Mouse (Mus musculus): ENCODE measurements around the gene Tgfbi. TPM values are rescaled to one million over a fixed set of nuclear protein-coding genes. Genes with fewer than 3 reads are reported as not detected.

Tgfbi gene
- polyA plus RNA-seq, 1 experiment = 125 TPM

- no peak for TF ChIP-seq CTCF (IDR thresholded peaks at IDR 0.05; ENCODE audit: borderline replicate concordance, insufficient read depth, low read length)
- TF ChIP-seq POLR2A (IDR thresholded peaks at IDR 0.05; ENCODE audit: low read depth, low read length) = no peak
Measured at GRCm38 (mm10) chr13:56622201-56622757, 13.0 kb downstream of the Tgfbi start.

GRCm38 (mm10) chr13:56626524-56626923, 17.2 kb downstream of the Tgfbi start:
- Histone ChIP-seq H3K27ac (ENCODE audit: insufficient read depth, low read length) (no peak overlapping the region), H3K4me3 (ENCODE audit: insufficient read depth, low read length) (no peak overlapping the region), H3K4me1 (ENCODE audit: control insufficient read depth, insufficient read depth, low read length) (no peaks in the 10 kb centered on the region)
- TF ChIP-seq POLR2A (IDR thresholded peaks at IDR 0.05; ENCODE audit: low read depth, low read length) (no peak), CTCF (IDR thresholded peaks at IDR 0.05; ENCODE audit: borderline replicate concordance, insufficient read depth, low read length) (no peak)

More at GRCm38 (mm10) chr13:56622201-56622757, 13.0 kb downstream of the Tgfbi start:
- H3K4me3 ChIP-seq (ENCODE audit: insufficient read depth, low read length) = no peak overlapping the region
- no peaks in the 10 kb centered on the region for H3K4me1 ChIP-seq (ENCODE audit: control insufficient read depth, insufficient read depth, low read length)
- no peak overlapping the region for H3K27ac ChIP-seq (ENCODE audit: insufficient read depth, low read length)

GRCm38 (mm10) chr13:56630081-56630480, 20.8 kb downstream of the Tgfbi start:
- H3K27ac ChIP-seq (ENCODE audit: insufficient read depth, low read length) = no peak overlapping the region
- peaks cover 6% of the 10 kb centered on the region for H3K4me1 ChIP-seq (ENCODE audit: control insufficient read depth, insufficient read depth, low read length)
- TF ChIP-seq POLR2A (IDR thresholded peaks at IDR 0.05; ENCODE audit: low read depth, low read length) (no peak), CTCF (IDR thresholded peaks at IDR 0.05; ENCODE audit: borderline replicate concordance, insufficient read depth, low read length) (no peak)
- H3K4me3 ChIP-seq (ENCODE audit: insufficient read depth, low read length) = no peak overlapping the region

DNA sequence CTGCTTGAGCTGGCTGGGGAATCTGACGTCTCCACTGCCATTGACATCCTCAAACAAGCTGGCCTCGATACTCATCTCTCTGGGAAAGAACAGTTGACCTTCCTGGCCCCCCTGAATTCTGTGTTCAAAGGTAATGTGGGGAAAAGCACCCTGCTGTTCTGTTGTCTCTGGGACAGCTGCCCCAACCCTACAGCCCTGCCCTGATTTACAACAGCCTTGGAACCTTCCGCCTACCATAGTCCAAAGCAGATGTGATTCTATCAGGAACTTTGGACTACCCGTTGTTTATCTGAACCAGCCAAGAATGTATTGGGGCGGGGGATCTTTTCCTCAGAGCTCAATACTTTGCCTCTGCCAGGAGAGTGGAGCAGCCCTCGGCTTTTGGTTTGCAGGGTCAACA, 21.2 kb downstream of the Tgfbi start:
- no peak overlapping the region for H3K4me3 ChIP-seq (ENCODE audit: insufficient read depth, low read length)
- no peak overlapping the region for H3K27ac ChIP-seq (ENCODE audit: insufficient read depth, low read length)
- no peak for TF ChIP-seq CTCF (IDR thresholded peaks at IDR 0.05; ENCODE audit: borderline replicate concordance, insufficient read depth, low read length)
- no peak for TF ChIP-seq POLR2A (IDR thresholded peaks at IDR 0.05; ENCODE audit: low read depth, low read length)
- peaks cover 10% of the 10 kb centered on the region for H3K4me1 ChIP-seq (ENCODE audit: control insufficient read depth, insufficient read depth, low read length)

DNA sequence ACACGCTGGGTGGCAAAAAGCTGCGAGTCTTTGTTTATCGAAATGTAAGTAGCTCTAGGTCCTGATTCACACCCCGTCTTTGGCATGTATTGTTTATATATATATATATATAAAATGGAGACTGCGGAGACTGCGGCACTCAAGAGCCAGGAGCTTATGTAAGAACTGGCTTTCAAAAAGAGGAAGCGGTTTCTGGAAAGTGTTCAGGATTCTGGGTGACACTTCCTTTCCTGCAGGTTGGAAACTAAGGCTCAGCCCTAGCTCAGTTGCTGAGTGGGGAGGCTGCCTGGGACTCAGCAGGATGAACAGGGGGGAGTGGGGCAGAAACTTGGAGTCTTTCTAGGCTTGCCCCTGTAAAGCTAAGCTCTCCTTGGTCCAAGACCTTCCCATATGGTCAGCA, 22.0 kb downstream of the Tgfbi start:
- TF ChIP-seq CTCF (IDR thresholded peaks at IDR 0.05; ENCODE audit: borderline replicate concordance, insufficient read depth, low read length) = no peak
- TF ChIP-seq POLR2A (IDR thresholded peaks at IDR 0.05; ENCODE audit: low read depth, low read length) = no peak
- no peak overlapping the region for H3K27ac ChIP-seq (ENCODE audit: insufficient read depth, low read length)
- no peak overlapping the region for H3K4me3 ChIP-seq (ENCODE audit: insufficient read depth, low read length)
- peaks cover 10% of the 10 kb centered on the region for H3K4me1 ChIP-seq (ENCODE audit: control insufficient read depth, insufficient read depth, low read length)

DNA sequence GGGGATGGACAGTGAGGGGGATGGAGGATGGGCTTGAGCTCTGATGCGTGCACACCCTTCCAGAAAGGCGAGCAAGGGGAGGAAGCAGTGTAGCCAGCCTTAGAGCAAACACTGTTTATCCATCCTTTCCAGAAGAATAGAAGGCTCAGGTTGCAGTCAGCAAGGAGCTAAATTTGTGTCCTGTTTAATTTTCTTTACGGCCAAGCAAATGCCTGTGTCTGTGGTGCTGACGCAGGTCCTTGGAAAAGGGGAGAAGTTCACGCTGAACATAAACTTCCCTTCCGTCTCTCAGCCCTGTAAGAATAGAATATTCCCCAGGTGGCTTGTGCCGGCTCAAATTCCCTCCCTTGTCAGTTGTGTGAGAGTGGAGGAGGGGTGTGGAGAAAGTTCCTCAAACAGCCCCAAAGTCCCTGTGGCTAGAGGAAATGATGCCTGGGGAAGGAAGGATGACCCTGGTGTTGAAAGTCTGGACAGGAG, 24.9 kb downstream of the Tgfbi start:
- TF ChIP-seq POLR2A (IDR thresholded peaks at IDR 0.05; ENCODE audit: low read depth, low read length) (no peak), CTCF (IDR thresholded peaks at IDR 0.05; ENCODE audit: borderline replicate concordance, insufficient read depth, low read length) (no peak)
- H3K4me3 ChIP-seq (ENCODE audit: insufficient read depth, low read length) = no peak overlapping the region
- peaks cover 10% of the 10 kb centered on the region for H3K4me1 ChIP-seq (ENCODE audit: control insufficient read depth, insufficient read depth, low read length)
- peak overlapping the region; percentile 22; the same call in 1 of the 2 replicates for H3K27ac ChIP-seq (ENCODE audit: insufficient read depth, low read length)

DNA sequence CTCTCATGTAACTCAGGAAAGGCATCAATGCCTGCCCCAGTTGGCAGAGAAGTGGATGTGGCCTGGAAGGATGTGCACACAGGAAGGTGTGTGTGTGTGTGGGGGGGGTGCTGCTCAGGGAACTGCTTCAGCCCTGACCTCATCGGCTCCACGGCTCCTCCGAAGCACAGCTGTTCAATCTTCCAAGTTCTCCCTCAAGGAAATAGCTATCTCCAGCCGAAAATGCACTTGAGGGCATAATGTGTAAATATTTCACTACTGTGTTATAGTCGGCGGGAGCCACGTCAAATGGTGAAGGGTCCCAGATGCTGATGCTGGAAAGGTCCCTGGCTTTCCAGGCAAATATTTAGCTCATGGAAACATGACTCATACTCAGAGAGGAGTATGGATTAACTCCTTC, 25.6 kb downstream of the Tgfbi start:
- TF ChIP-seq POLR2A (IDR thresholded peaks at IDR 0.05; ENCODE audit: low read depth, low read length) (no peak), CTCF (IDR thresholded peaks at IDR 0.05; ENCODE audit: borderline replicate concordance, insufficient read depth, low read length) (no peak)
- H3K27ac ChIP-seq (ENCODE audit: insufficient read depth, low read length) = no peak overlapping the region
- peaks cover 10% of the 10 kb centered on the region for H3K4me1 ChIP-seq (ENCODE audit: control insufficient read depth, insufficient read depth, low read length)
- no peak overlapping the region for H3K4me3 ChIP-seq (ENCODE audit: insufficient read depth, low read length)

GRCm38 (mm10) chr13:56637027-56637426, 27.7 kb downstream of the Tgfbi start:
- peaks cover 10% of the 10 kb centered on the region for H3K4me1 ChIP-seq (ENCODE audit: control insufficient read depth, insufficient read depth, low read length)
- no peak overlapping the region for H3K4me3 ChIP-seq (ENCODE audit: insufficient read depth, low read length)
- TF ChIP-seq CTCF (IDR thresholded peaks at IDR 0.05; ENCODE audit: borderline replicate concordance, insufficient read depth, low read length) = no peak
- TF ChIP-seq POLR2A (IDR thresholded peaks at IDR 0.05; ENCODE audit: low read depth, low read length) = no peak
- no peak overlapping the region for H3K27ac ChIP-seq (ENCODE audit: insufficient read depth, low read length)

DNA sequence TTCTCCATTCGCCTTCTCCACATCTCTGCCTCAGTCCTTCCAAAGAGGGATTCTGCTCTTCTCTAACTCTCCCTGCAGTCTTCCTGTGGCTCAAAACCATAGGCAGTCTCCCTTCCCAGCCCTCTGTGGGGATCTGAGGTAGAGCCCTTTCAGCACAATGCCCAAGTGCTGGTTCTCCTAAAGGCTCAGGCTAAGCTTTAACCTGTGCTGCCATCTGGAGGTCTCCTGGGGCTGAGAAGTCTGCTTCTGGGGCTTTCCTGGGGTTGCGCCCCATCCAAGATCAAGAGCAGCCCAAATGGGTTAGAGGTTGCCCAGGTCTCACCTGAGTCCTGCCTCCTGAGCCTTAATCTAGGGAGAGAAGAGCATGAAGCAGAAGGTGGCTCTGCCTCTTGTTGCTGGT, 32.4 kb downstream of the Tgfbi start:
- Histone ChIP-seq H3K27ac (ENCODE audit: insufficient read depth, low read length) (no peak overlapping the region), H3K4me3 (ENCODE audit: insufficient read depth, low read length) (no peak overlapping the region), H3K4me1 (ENCODE audit: control insufficient read depth, insufficient read depth, low read length) (no peaks in the 10 kb centered on the region)
- TF ChIP-seq POLR2A (IDR thresholded peaks at IDR 0.05; ENCODE audit: low read depth, low read length) = no peak
- TF ChIP-seq CTCF (IDR thresholded peaks at IDR 0.05; ENCODE audit: borderline replicate concordance, insufficient read depth, low read length) = peak; percentile 31; the same call in 1 of the 2 replicates

- no peak for TF ChIP-seq CTCF (IDR thresholded peaks at IDR 0.05; ENCODE audit: borderline replicate concordance, insufficient read depth, low read length)
- TF ChIP-seq POLR2A (IDR thresholded peaks at IDR 0.05; ENCODE audit: low read depth, low read length) = no peak
- no peak overlapping the region for H3K27ac ChIP-seq (ENCODE audit: insufficient read depth, low read length)
- H3K4me1 ChIP-seq (ENCODE audit: control insufficient read depth, insufficient read depth, low read length) = peaks cover 10% of the 10 kb centered on the region
- H3K4me3 ChIP-seq (ENCODE audit: insufficient read depth, low read length) = no peak overlapping the region
Measured at GRCm38 (mm10) chr13:56644031-56644430, 34.7 kb downstream of the Tgfbi start.
